Mouse (Mus musculus) cerebellum, postnatal 14 days (tissue): ENCODE measurements around the gene Gm10722.
"Not testable (repeated sequence)": the region's sequence is repeated elsewhere in the genome, so short reads cannot be mapped to it uniquely, and the experiment has no call there.

Source experiments
- DNase-seq, 2 experiments: peaks; one replicate each; pipeline ENCODE4 v3.0.0; 2021; ENCODE audit warnings: mixed read lengths in 2 of 2

Gene Gm10722

GRCm38 (mm10) chr9:3025653-3026052 is 24.9 kb downstream of the Gm10722 start:
- DNase-seq: peak; percentile 40 to 51

DNA sequence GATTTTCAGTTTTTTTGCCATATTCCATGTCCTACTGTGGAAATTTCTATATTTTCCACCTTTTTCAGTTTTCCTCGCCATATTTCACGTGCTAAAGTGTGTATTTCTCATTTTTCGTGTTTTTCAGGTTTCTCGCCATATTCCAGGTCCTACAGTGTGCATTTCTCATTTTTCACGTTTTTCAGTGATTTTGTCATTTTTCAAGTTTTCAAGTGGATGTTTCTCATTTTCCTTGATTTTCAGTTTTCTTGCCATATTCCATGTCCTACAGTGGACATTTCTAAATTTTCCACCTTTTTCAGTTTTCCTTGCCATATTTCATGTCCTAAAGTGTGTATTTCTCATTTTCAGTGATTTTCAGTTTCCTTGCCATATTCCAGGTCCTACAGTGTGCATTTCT is 25.4 kb downstream of the Gm10722 start:
- DNase-seq: not testable (repeated sequence)

GRCm38 (mm10) chr9:3026741-3027140 is 26.0 kb downstream of the Gm10722 start:
- DNase-seq: not testable (repeated sequence)

- DNase-seq: not testable (repeated sequence)
Observed at GRCm38 (mm10) chr9:3027200-3027599, 26.5 kb downstream of the Gm10722 start.

- peak; percentile 7 to 11 for DNase-seq
Observed at GRCm38 (mm10) chr9:3029276-3030000, 28.7 kb downstream of the Gm10722 start.

DNA sequence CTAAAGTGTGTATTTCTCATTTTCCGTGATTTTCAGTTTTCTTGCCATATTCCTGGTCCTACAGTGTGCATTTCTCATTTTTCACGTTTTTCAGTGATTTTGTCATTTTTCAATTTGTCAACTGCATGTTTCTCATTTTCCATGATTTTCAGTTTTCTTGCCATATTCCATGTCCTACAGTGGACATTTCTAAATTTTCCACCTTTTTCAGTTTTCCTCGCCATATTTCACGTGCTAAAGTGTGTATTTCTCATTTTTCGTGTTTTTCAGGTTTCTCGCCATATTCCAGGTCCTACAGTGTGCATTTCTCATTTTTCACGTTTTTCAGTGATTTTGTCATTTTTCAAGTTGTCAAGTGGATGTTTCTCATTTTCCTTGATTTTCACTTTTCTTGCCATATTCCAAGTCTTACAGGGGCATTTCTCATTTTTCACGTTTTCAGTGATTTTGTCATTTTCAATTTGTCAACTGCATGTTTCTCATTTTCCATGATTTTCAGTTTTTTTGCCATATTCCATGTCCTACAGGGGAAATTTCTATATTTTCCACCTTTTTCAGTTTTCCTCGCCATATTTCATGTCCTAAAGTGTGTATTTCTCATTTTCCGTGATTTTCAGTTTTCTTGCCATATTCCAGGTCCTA is 30.1 kb downstream of the Gm10722 start:
- DNase-seq: peak in 1 of 2 experiments; percentile 26

DNA sequence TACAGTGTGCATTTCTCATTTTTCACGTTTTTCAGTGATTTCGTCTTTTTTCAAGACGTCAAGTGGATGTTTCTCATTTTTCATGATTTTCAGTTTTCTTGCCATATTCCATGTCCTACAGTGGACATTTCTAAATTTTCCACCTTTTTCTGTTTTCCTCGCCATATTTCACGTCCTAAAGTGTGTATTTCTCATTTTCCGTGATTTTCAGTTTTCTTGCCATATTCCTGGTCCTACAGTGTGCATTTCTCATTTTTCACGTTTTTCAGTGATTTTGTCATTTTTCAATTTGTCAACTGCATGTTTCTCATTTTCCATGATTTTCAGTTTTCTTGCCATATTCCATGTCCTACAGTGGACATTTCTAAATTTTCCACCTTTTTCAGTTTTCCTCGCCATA is 33.6 kb downstream of the Gm10722 start, which contains the start of gene Gm17535:
Gm17535 (plus strand) TSS at position 301 of the 400 bp plus-strand sequence.
- DNase-seq: not testable (repeated sequence)

DNA sequence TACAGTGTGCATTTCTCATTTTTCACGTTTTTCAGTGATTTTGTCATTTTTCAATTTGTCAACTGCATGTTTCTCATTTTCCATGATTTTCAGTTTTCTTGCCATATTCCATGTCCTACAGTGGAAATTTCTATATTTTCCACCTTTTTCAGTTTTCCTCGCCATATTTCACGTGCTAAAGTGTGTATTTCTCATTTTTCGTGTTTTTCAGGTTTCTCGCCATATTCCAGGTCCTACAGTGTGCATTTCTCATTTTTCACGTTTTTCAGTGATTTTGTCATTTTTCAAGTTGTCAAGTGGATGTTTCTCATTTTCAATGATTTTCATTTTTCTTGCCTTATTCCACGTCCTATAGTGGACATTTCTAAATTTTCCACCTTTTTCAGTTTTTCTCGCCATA is 35.9 kb downstream of the Gm10722 start, which contains the start of gene Gm10715:
Gm10715 (plus strand) TSS at position 301 of the 400 bp plus-strand sequence.
- DNase-seq: not testable (repeated sequence)

- DNase-seq: not testable (repeated sequence)
Observed at GRCm38 (mm10) chr9:3038161-3038560, 37.4 kb downstream of the Gm10722 start.
